Mouse (Mus musculus): ENCODE data around the gene Ppm1g. TPM values are rescaled to one million over a fixed set of nuclear protein-coding genes. Genes with fewer than 3 reads are reported as not detected.

Ppm1g gene
- polyA plus RNA-seq, 1 experiment: 89.3 TPM

DNA sequence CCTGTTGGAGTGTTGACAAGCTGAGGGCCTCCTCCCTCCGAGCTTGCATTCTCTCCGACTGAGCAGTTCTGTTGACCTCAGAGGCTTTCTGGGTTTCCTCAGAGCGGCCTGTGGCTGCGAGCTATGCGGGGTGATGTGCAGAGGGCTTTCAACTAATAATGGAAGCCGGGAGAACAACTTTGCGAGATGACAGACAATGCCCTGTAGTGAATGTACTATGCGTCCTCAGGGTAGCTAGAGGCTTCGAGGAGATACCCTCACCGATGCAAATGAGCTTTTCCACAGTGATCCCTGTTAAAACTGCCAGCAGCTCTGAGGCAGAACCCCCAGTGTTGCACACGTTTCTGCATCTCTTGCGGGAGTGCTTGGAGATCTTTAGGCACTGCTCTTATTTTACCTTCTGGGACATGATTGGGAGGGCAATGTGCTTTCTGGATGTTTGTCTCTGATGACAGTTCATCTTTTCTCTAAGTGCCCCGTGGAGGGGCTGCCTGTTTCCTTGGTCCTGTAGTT lies 21.1 kb upstream of the Ppm1g start:
- H3K4me2 ChIP-seq (ENCODE audit: low read depth): peak overlapping the region; percentile 88
- peaks cover 26% of the 10 kb centered on the region for H3K79me2 ChIP-seq (ENCODE audit: control insufficient read depth, insufficient read depth)
- peak overlapping the region; percentile 49 for H3K4me3 ChIP-seq
- peak overlapping the region; percentile 21 for H3ac ChIP-seq (ENCODE audit: control insufficient read depth, insufficient read length)
- H3K27me3 ChIP-seq (ENCODE audit: control insufficient read depth, insufficient read depth, insufficient read length): no peaks in the 10 kb centered on the region
- no peak for TF ChIP-seq TCF3 (IDR thresholded peaks at IDR 0.05; ENCODE audit: insufficient read length, low read depth)
- TF ChIP-seq MYOD1 (IDR thresholded peaks at IDR 0.05; ENCODE audit: control insufficient read depth in 1 of 3, insufficient read length in 2 of 3, low read depth in 2 of 3): no peak
- no peak for TF ChIP-seq POLR2AphosphoS2 (IDR thresholded peaks at IDR 0.05; ENCODE audit: insufficient read length, low read depth)
- no peak for TF ChIP-seq E2F4 (IDR thresholded peaks at IDR 0.05; ENCODE audit: insufficient read depth)
- no peak for TF ChIP-seq MYOG (IDR thresholded peaks at IDR 0.05; ENCODE audit: control insufficient read depth in 1 of 3, insufficient read depth in 1 of 3, insufficient read length in 2 of 3, low read depth in 2 of 3)
- TF ChIP-seq POLR2A (IDR thresholded peaks at IDR 0.05; ENCODE audit: insufficient read length, low read depth): no peak
- no peak for TF ChIP-seq TCF12 (IDR thresholded peaks at IDR 0.05; ENCODE audit: insufficient read depth, poor library complexity, severe bottlenecking)
- peaks cover 30% of the 10 kb centered on the region for H3K36me3 ChIP-seq (ENCODE audit: control insufficient read depth, insufficient read depth)

DNA sequence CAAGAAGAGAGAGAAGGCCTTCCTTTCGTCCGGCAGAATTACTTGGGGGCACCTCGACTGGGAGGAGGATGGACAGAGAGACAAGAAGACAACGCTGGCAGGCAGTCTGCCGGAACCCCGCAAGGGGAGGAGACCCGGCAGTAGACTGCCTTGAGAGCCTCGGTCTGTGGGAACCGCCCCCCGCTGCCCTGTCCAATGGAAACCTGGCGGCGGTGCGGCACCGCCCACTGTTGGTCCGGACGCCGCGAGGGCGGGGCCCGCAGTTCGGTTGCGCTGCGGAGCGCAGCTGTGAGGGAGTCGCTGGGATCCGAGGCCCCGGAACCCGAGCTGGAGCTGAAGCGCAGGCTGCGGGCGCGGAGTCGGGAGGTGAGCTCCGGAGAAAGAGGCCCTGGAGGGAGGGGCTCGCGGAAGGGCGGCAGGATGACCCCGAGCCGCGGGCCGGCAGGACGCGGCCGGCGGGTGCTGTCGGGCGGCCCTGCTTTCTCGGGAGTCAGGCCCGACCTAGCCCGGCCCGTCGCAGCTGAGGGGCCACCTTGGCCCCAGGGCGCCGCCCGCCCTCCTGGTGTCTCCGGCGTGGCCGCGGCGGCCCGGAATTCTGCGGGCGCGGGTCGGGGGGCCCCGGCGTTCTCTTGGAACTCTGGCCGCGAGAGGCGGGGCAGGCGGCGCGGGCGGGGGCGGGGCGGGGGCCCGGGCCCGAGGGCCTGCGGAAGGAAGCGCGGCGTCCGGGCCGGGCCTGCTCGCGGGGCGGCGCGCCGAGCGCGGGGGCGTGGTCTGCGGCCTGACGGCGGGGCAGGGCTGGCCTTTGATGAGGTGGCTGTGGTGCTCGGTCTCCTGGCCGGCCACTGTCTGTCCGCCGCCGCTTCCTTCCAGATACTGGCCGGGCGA lies 20.4 kb upstream of the Ppm1g start, which contains the start of the genes Nrbp1 and Gm9970:
Gene Nrbp1 (plus strand): TSS at position 228 of the 885 bp plus-strand sequence.
Gene Gm9970 (minus strand): TSS at position 596 of the 885 bp plus-strand sequence.
- H3K27me3 ChIP-seq (ENCODE audit: control insufficient read depth, insufficient read depth, insufficient read length): no peaks in the 10 kb centered on the region

DNA sequence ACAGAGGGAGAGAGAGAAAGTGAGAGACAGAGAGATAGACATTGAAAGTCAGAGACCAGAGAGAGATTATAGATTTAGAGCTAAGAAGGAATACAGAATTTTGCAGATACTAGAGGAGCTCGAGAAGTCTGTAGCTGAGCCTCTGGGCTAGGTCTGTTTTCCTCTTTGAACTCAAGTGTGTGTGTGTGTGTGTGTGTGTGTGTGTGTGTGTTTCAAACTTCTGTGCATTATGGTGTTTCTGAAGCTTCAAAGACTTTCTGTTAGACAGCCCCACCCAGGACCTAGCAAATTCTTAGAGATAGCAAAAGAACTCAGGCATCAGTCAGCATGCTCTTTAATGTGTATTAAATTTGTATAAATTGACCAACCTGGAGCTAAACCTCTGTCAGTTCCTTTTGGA lies 6.2 kb upstream of the Ppm1g start:
- no peak overlapping the region for H3ac ChIP-seq (ENCODE audit: control insufficient read depth, insufficient read length)
- no peaks in the 10 kb centered on the region for H3K36me3 ChIP-seq (ENCODE audit: control insufficient read depth, insufficient read depth)
- H3K27me3 ChIP-seq (ENCODE audit: control insufficient read depth, insufficient read depth, insufficient read length): no peaks in the 10 kb centered on the region
- H3K79me2 ChIP-seq (ENCODE audit: control insufficient read depth, insufficient read depth): no peaks in the 10 kb centered on the region
- no peak overlapping the region for H3K4me2 ChIP-seq (ENCODE audit: low read depth)
- no peak overlapping the region for H3K4me3 ChIP-seq
- TF ChIP-seq TCF3 (IDR thresholded peaks at IDR 0.05; ENCODE audit: insufficient read length, low read depth) (no peak), REST (IDR thresholded peaks at IDR 0.05; ENCODE audit: insufficient read depth, insufficient read length) (no peak), POLR2A (IDR thresholded peaks at IDR 0.05; ENCODE audit: insufficient read length, low read depth) (no peak), SRF (IDR thresholded peaks at IDR 0.05; ENCODE audit: control insufficient read depth, insufficient read length, low read depth) (no peak), MYOG (IDR thresholded peaks at IDR 0.05; ENCODE audit: control insufficient read depth in 1 of 3, insufficient read depth in 1 of 3, insufficient read length in 2 of 3, low read depth in 2 of 3) (no peak), MYOD1 (IDR thresholded peaks at IDR 0.05; ENCODE audit: control insufficient read depth in 1 of 3, insufficient read length in 2 of 3, low read depth in 2 of 3) (no peak), USF1 (IDR thresholded peaks at IDR 0.05; ENCODE audit: low read depth) (no peak), POLR2AphosphoS2 (IDR thresholded peaks at IDR 0.05; ENCODE audit: insufficient read length, low read depth) (no peak), MAX (IDR thresholded peaks at IDR 0.05; ENCODE audit: low read depth) (no peak)

More for the DNA sequence above, 20.4 kb upstream of the Ppm1g start, which contains the start of the genes Nrbp1 and Gm9970:
- Histone ChIP-seq H3K36me3 (ENCODE audit: control insufficient read depth, insufficient read depth) (peaks cover 24% of the 10 kb centered on the region), H3ac (ENCODE audit: control insufficient read depth, insufficient read length) (peak within 1 kb of the TSS; percentile 21), H3K4me2 (ENCODE audit: low read depth) (peak within 1 kb of the TSS; percentile 88), H3K79me2 (ENCODE audit: control insufficient read depth, insufficient read depth) (peaks cover 26% of the 10 kb centered on the region), H3K4me3 (peak within 1 kb of the TSS; percentile 49)
- TF ChIP-seq MYOD1 (IDR thresholded peaks at IDR 0.05; ENCODE audit: control insufficient read depth in 1 of 3, insufficient read length in 2 of 3, low read depth in 2 of 3) (peak in 2 of 3 experiments; percentile 44 to 73), E2F4 (IDR thresholded peaks at IDR 0.05; ENCODE audit: insufficient read depth) (no peak), USF1 (IDR thresholded peaks at IDR 0.05; ENCODE audit: low read depth) (no peak), POLR2AphosphoS2 (IDR thresholded peaks at IDR 0.05; ENCODE audit: insufficient read length, low read depth) (peak; percentile 87), CEBPB (IDR thresholded peaks at IDR 0.05; ENCODE audit: insufficient read depth, poor library complexity, severe bottlenecking) (no peak), MYOG (IDR thresholded peaks at IDR 0.05; ENCODE audit: control insufficient read depth in 1 of 3, insufficient read depth in 1 of 3, insufficient read length in 2 of 3, low read depth in 2 of 3) (peak; percentile 35 to 88 (median 87)), TCF12 (IDR thresholded peaks at IDR 0.05; ENCODE audit: insufficient read depth, poor library complexity, severe bottlenecking) (no peak), MAX (IDR thresholded peaks at IDR 0.05; ENCODE audit: low read depth) (no peak), SRF (IDR thresholded peaks at IDR 0.05; ENCODE audit: control insufficient read depth, insufficient read length, low read depth) (no peak), REST (IDR thresholded peaks at IDR 0.05; ENCODE audit: insufficient read depth, insufficient read length) (no peak), POLR2A (IDR thresholded peaks at IDR 0.05; ENCODE audit: insufficient read length, low read depth) (peak; percentile 84), TCF3 (IDR thresholded peaks at IDR 0.05; ENCODE audit: insufficient read length, low read depth) (no peak)

DNA sequence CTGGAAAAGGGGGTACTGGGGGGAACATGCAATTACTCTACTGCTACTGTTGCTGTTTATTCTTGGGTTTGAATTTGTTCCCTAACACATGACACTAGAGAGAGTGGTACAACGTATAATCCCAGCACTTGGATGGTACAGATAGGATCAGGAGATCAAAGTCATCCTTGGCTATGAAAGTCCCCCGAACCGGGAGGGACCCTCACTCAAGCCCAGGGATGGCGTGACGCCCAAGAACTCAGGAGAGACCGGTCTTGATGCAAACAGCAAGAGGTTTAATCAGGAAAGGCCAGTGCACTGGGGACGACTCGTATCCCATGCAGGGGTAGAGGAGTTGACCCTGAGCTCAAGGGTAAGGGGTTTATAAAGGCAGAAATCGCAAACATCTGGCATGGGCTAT lies 2.2 kb upstream of the Ppm1g start:
- H3K4me2 ChIP-seq (ENCODE audit: low read depth): no peak overlapping the region
- no peaks in the 10 kb centered on the region for H3K36me3 ChIP-seq (ENCODE audit: control insufficient read depth, insufficient read depth)
- no peak overlapping the region for H3K4me3 ChIP-seq
- H3K79me2 ChIP-seq (ENCODE audit: control insufficient read depth, insufficient read depth): peaks cover 26% of the 10 kb centered on the region
- no peak overlapping the region for H3ac ChIP-seq (ENCODE audit: control insufficient read depth, insufficient read length)
- no peaks in the 10 kb centered on the region for H3K27me3 ChIP-seq (ENCODE audit: control insufficient read depth, insufficient read depth, insufficient read length)
- TF ChIP-seq MYOD1 (IDR thresholded peaks at IDR 0.05; ENCODE audit: control insufficient read depth in 1 of 3, insufficient read length in 2 of 3, low read depth in 2 of 3) (no peak), REST (IDR thresholded peaks at IDR 0.05; ENCODE audit: insufficient read depth, insufficient read length) (no peak), TCF12 (IDR thresholded peaks at IDR 0.05; ENCODE audit: insufficient read depth, poor library complexity, severe bottlenecking) (no peak), POLR2AphosphoS2 (IDR thresholded peaks at IDR 0.05; ENCODE audit: insufficient read length, low read depth) (no peak), MYOG (IDR thresholded peaks at IDR 0.05; ENCODE audit: control insufficient read depth in 1 of 3, insufficient read depth in 1 of 3, insufficient read length in 2 of 3, low read depth in 2 of 3) (no peak), CEBPB (IDR thresholded peaks at IDR 0.05; ENCODE audit: insufficient read depth, poor library complexity, severe bottlenecking) (no peak), POLR2A (IDR thresholded peaks at IDR 0.05; ENCODE audit: insufficient read length, low read depth) (no peak), SRF (IDR thresholded peaks at IDR 0.05; ENCODE audit: control insufficient read depth, insufficient read length, low read depth) (no peak), MAX (IDR thresholded peaks at IDR 0.05; ENCODE audit: low read depth) (no peak), USF1 (IDR thresholded peaks at IDR 0.05; ENCODE audit: low read depth) (no peak), TCF3 (IDR thresholded peaks at IDR 0.05; ENCODE audit: insufficient read length, low read depth) (no peak), E2F4 (IDR thresholded peaks at IDR 0.05; ENCODE audit: insufficient read depth) (no peak)

Data from myocyte (in vitro differentiated cells).